Mouse (Mus musculus) cortical plate, adult 2 months (tissue): ENCODE results near the gene Myh9. TPM values are rescaled to one million over a fixed set of nuclear protein-coding genes. Genes with fewer than 3 reads are reported as not detected.
"Not testable (repeated sequence)": the region's sequence is repeated elsewhere in the genome, so short reads cannot be mapped to it uniquely, and the experiment has no call there.

Source experiments
- H3K27ac ChIP-seq: fragments of 200-500 bp; 2 replicates; pipeline ENCODE4 v1.5.1; 2012; ENCODE audit warnings: low read length, control low read depth, inconsistent platforms; ENCODE audit not compliant: insufficient read depth
- H3K4me1 ChIP-seq: fragments of 200-500 bp; 2 replicates; pipeline ENCODE4 v1.6.1; 2011; ENCODE audit warnings: low read length; ENCODE audit not compliant: control insufficient read depth, insufficient read depth
- H3K4me3 ChIP-seq: fragments of 200-500 bp; 2 replicates; pipeline ENCODE4 v1.5.1; 2011; ENCODE audit warnings: mild to moderate bottlenecking, low read length, control low read depth; ENCODE audit not compliant: insufficient read depth
- CTCF ChIP-seq: fragments of 200-500 bp; IDR thresholded peaks from 2 replicates; pipeline ENCODE4 v1.5.1; 2011; ENCODE audit warnings: mild to moderate bottlenecking, control low read depth, low read length; ENCODE audit not compliant: insufficient read depth; ENCODE audit errors: extremely low read depth
- POLR2A ChIP-seq: fragments of 200-500 bp; IDR thresholded peaks from 2 replicates; pipeline ENCODE4 v1.6.1; 2011; ENCODE audit warnings: mild to moderate bottlenecking, low read length, control low read depth; ENCODE audit not compliant: insufficient read depth; ENCODE audit errors: extremely low read depth
- polyA plus RNA-seq: library from polyadenylated mRNA; depleted of rRNA; stranded (reverse); fragments of >200 nt; gene quantifications from 2 replicates; pipeline ENCODE4 v1.2.3, GENCODE M21; 2012

Gene Myh9
- polyA plus RNA-seq, 1 experiment, result 32.6 TPM

- no peak overlapping the region for H3K4me3 ChIP-seq
- no peak overlapping the region for H3K27ac ChIP-seq
- peaks cover 5% of the 10 kb centered on the region; the same call in 1 of the 2 replicates for H3K4me1 ChIP-seq
- TF ChIP-seq POLR2A, result no peak
- no peak for TF ChIP-seq CTCF
Observed at GRCm38 (mm10) chr15:77844048-77844447, 2.1 kb upstream of the Myh9 start.

GRCm38 (mm10) chr15:77843494-77844041 is 1.6 kb upstream of the Myh9 start:
- not testable (repeated sequence) for H3K27ac ChIP-seq, H3K4me3 ChIP-seq, H3K4me1 ChIP-seq

GRCm38 (mm10) chr15:77843046-77843445 is 1.1 kb upstream of the Myh9 start:
- TF ChIP-seq POLR2A (no peak), CTCF (no peak)
- Histone ChIP-seq H3K4me1 (peaks cover 6% of the 10 kb centered on the region; the same call in 1 of the 2 replicates), H3K27ac (no peak overlapping the region), H3K4me3 (no peak overlapping the region; the same call in 1 of the 2 replicates)

GRCm38 (mm10) chr15:77841361-77842046 is 471 bp downstream of the Myh9 start:
- TF ChIP-seq POLR2A (no peak), CTCF (no peak)

GRCm38 (mm10) chr15:77840450-77841360 is 1.3 kb downstream of the Myh9 start:
- Histone ChIP-seq H3K27ac (peak overlapping the region; percentile 66), H3K4me3 (peak overlapping the region; percentile 98)
- no peak for TF ChIP-seq CTCF
- no peak for TF ChIP-seq POLR2A

More at GRCm38 (mm10) chr15:77841361-77842046, 471 bp downstream of the Myh9 start:
- H3K4me3 ChIP-seq, result peak overlapping the region; percentile 98
- peaks cover 12% of the 10 kb centered on the region; the same call in 1 of the 2 replicates for H3K4me1 ChIP-seq
- peak overlapping the region; percentile 66 for H3K27ac ChIP-seq

GRCm38 (mm10) chr15:77839529-77840286 is 2.3 kb downstream of the Myh9 start:
- no peak for TF ChIP-seq CTCF
- TF ChIP-seq POLR2A, result no peak
- peak overlapping the region; percentile 3; the same call in 1 of the 2 replicates for H3K27ac ChIP-seq

More at GRCm38 (mm10) chr15:77840450-77841360, 1.3 kb downstream of the Myh9 start:
- H3K4me1 ChIP-seq, result peaks cover 15% of the 10 kb centered on the region

GRCm38 (mm10) chr15:77838530-77839387 is 3.2 kb downstream of the Myh9 start:
- H3K4me1 ChIP-seq, result peaks cover 15% of the 10 kb centered on the region

More at GRCm38 (mm10) chr15:77839529-77840286, 2.3 kb downstream of the Myh9 start:
- Histone ChIP-seq H3K4me1 (peaks cover 15% of the 10 kb centered on the region), H3K4me3 (no peak overlapping the region; the same call in 1 of the 2 replicates)

GRCm38 (mm10) chr15:77837444-77838117 is 4.4 kb downstream of the Myh9 start:
- TF ChIP-seq CTCF (no peak), POLR2A (no peak)
- H3K4me1 ChIP-seq, result peaks cover 15% of the 10 kb centered on the region
- H3K4me3 ChIP-seq, result no peak overlapping the region
- no peak overlapping the region for H3K27ac ChIP-seq

More at GRCm38 (mm10) chr15:77838530-77839387, 3.2 kb downstream of the Myh9 start:
- no peak overlapping the region for H3K27ac ChIP-seq
- TF ChIP-seq CTCF (no peak), POLR2A (no peak)
- H3K4me3 ChIP-seq, result no peak overlapping the region; the same call in 1 of the 2 replicates
